Mouse (Mus musculus): ENCODE measurements at regions not wholly inside any gene's neighbourhood (a gene's known extent, or its start where the extent isn't known, plus 50 kb on each side); places are given as distances from the start of the nearest gene placed in this dataset.

DNA sequence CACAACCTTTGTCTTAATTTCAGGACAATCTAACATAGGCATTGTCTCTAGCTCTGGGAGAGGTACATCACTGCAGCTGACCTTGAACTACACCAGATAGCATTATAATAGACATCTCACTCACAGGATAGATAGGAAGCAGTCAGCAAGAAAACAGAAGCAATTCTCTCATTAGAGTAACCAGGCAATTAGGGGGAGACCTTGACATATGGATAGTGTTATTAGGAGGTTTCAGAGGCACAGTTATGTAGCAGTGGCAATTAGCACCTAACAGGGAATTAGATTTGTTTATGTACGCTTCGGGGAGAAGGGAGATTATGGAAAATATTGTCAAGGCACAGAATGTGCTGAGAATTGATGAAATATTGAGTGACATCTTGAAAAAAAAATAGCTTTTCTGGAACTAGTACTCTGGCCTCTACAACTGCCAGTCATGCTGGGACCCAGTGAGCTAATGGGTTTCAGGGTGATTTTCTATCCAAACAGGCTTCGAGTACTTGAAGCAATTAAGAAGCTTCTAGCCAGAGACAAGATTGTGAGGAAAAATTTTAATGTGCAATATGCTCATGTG lies 216.8 kb upstream of the Aco1 start:
- no peak for DNase-seq (ENCODE audit: low read depth, low spot score)

DNA sequence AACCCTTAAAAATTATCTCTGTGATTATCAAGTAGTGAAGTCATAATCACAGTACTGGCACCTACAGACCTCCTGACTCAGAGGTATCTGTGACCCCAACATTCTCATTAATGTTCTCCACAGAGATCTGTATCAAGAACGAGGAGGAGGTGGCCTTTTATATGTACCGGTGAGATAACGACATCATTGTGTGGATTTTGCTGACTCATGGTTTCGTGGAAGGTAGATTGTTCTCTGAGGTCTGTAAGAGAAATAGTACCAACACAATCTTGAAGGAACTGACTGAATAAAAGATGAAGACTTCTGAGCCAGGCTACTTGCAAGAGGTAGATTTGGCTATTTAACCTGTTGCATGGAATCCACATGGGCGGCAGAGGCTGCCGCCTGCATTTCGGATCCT lies 216.3 kb upstream of the Aco1 start:
- DNase-seq (ENCODE audit: low read depth, low spot score): no peak

DNA sequence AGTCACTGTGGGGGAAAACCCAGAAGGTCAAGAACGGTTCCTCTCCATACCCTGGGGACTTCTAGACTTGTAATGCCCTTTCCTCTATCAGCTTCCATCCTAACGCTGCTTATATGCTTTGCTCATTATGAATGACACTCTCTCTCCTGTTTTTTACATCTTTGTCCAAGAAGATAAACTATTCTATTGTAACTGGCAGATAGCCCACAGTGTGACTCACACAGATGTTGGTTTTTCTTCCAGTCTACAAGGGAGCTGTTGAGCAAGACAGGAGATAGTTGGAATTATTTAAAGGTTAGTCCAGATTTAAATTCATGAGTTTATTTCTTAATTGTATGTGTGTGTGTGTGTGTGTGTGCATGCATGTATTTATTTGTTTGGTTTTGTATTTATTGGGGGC lies 214.4 kb upstream of the Aco1 start:
- no peak for DNase-seq (ENCODE audit: low read depth, low spot score)

DNA sequence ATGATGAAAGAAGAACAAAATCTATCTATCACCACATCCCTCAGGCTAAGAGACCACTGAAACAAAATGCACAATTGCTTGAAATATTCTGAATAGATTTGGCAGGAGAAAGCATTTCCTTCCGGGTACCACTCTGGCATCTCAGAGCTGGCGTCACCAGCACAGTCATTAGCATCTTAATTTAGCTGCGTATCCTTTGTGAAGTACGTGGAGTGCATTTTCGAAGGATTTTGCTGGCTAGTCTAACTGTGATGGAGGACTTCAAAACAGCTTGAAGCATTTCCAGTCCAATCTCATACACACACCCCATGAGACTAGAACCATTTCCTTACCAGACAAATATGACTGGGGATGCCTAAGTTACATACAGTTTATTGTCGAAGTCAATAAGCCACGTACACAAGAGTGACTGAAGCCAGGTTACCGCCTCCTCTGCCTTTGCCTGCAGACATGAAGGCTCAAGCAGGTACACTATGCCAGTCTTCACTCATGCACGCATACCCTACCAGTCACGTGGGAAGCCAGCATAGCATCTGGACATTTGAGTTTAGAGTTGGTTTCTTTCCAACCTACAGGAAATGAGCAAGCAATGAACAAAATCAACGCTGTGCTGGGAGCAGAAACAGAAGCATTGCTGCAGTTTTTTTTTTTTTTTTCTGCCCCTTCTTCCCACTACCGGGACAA lies 208.7 kb upstream of the Aco1 start:
- DNase-seq (ENCODE audit: low read depth, low spot score): no peak

DNA sequence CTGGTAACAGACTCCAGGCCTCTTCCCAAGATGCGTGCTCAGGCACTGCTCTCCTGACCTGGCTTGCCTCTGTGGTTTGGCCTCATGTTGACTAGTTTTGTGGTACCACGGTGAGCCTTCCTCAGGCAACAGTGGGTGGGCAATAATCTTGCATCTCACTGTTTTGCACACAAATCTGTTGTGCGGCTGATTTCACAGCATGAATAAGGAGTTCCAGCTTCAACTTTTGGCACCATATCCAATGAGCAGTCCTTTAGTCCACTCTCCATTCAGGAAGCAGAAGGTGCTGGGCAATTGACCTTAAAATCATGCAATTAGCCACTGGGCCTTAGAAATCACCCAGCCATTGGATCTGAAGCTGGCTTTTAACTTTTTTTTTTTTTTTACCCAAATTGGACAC lies 184.2 kb upstream of the Aco1 start:
- DNase-seq (ENCODE audit: low read depth, low spot score): no peak

DNA sequence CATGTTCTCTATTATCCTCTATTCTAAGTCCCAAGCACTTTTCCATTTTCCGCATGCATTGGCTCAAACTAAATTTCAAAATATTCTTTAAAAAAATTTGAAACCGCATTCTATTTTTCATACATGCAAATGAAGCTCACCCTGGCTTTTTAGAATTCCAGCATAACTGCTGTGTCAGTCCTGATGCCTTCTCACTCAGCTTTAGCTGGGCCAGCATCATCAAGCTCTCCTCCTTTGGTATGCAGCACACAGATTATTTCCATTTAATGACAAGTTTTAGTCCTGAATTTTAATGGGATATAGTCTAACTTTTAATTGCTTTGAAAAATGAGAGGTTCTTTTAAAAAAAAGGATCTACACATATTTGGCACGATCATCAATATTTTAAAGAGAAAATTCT lies 174.9 kb upstream of the Aco1 start:
- no peak for DNase-seq (ENCODE audit: low read depth, low spot score)

DNA sequence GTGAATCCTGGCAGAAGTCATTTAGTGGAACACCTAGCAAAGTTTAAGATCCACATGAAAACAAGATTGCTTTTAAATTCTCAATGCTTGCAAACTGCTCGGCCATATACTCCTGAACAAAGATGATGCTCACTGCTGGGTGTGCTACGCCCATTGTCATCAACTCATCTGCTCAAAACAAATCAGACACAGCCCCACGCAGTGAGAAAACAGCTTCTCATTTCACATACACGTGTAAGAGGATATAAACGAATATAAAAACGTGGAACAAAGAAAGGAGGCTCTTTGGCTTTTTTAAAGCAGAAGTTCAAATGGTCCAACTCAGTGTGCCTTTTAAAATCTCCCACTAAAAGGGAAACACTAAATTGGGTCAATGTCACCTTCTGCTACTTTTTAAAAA lies 151.5 kb upstream of the Aco1 start:
- no peak for DNase-seq (ENCODE audit: low read depth, low spot score)

DNA sequence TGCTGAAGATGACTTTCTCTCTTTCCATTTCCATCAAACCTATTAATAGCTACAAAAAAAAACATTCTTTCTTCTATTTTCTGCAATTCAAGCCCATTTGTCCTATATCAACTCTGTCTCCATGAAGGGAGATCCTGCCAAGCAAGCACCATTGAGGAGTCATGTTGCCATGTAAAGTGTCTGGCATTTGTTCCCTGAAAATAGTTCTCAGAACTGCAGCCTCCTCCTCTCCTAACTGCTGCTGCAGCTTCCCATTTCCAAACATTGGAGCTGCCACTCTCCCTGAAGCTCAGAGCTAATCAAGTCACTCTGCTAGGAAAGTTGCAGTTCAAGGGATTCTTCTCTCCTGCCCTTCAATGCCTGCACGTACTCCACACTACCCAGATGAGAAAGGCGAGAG lies 151.0 kb upstream of the Aco1 start:
- DNase-seq (ENCODE audit: low read depth, low spot score): no peak

DNA sequence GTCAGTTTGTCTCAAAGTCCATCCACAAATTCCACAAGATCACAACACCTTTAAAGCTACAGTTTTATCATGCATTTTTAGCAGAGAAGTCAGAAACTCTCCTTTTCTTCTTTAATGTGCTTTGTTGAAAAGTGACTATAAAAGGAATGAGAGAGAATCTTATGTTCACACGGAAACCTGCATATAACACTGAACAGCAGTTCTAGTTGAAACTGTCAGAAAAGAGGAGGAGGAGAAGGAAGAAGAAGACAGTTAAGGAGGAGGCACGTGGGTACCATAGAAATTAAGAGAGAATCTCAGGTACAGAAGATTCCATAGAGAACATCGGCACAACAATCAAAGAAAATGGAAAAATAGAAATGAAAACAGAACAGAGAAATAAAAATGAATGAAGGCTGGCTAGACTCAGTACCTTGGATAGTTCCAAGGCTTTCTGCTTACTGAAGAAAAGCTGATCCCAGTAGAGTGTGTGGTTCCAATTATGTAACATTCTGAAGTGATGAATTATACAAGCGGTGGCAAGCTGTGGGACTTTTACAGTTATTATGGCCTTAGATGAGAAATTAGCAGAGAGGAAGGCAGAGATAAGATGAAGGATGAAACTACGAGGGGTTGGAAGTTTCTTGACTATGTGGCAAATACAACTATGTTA lies 144.0 kb upstream of the Aco1 start:
- no peak for DNase-seq (ENCODE audit: low read depth, low spot score)

DNA sequence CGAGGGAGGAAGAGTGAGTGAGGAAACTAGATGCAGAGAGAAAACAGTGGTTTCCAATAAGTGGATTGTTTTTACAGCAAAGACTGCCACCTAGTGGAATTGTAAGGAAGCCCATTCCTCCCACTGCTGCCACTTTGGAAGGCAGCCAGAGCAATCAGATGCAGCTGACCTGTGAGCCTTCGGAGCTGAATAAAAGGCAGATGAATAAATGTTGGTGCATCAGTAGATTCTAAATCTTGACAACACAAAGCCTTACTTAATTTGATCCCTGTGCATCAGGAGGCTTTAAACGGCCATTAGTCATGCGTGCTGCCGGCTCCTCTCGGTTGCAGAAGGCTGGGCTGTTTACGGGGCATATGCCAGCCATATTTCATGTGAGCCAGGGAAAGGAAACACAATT lies 128.2 kb upstream of the Aco1 start:
- peak; percentile 58 for DNase-seq (ENCODE audit: low read depth, low spot score)

DNA sequence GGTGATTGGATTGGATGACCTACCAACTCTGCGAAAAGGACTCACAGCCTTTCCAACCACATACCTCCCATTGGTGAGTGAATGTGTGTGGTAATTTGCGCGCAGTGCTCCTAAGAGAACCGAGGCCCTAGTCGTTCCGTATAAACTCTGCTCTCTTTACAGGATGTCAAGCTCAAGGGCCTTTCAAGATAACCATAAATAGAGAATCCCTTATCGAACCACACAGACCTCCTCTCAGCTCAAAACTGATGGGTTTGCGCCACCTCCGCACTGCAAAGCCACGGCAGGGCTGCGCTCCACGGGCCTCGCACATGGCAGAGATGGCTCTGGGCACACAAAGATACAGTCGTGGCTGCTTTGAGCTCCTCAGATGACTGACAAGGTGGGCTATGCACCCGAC lies 126.0 kb upstream of the Aco1 start:
- DNase-seq (ENCODE audit: low read depth, low spot score): no peak

DNA sequence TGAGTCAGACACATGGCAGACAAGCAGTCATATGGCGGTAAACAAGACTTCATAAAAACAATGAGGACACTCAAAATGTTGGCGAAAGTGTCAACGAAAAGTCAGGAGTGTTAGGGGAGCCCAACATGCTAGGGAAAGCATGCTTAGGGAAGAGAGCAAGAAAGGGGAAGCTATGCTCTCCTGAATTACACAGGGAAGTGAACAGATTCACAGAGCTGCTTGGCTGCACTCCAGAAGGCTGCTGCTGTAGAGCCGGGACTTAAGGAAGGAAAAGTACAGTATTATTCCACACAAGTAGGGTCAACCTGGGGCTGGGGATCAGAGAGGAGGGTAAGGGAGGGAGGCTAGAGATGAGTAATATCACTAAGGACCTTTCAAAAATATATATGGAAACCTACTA lies 124.7 kb upstream of the Aco1 start:
- DNase-seq (ENCODE audit: low read depth, low spot score): no peak

DNA sequence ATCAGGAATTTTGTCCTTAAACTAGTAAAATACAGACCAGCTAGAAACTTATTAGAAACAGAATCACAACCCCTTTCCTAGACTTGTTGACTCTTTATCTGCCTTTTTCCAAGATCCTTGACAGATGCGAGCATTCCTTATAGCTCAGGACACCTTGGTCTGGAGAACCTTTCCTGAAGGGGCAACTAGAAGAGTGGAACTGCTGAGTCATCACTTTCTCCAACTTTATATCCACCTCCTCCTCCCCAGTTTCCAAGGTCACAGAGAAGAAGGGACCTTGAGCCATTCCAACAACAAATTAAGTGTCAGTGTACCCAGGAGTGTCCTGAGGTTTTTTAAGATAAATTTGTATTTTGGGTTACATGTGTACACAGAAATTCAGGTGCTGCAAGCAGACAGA lies 111.5 kb upstream of the Aco1 start:
- DNase-seq (ENCODE audit: low read depth, low spot score): no peak

DNA sequence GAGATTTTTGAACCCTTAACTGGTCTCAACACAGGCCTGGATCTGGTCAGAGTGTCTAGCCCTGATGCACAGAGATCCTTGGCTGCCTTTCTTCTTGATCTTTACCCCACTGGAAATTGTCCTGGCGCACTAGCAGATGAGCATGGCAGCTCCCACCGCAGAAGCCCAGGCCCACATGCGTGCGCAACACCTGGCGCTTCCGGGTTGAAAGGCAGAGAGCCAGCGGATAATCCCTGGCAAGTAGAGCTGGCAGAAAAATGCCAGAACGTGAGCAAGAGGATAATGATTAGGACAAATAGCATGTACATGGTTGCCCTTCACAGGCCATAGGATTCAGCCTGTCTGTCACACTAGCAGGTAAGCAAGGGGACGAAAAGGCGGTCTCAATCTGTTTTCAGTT lies 95.0 kb upstream of the Aco1 start:
- no peak for DNase-seq (ENCODE audit: low read depth, low spot score)

DNA sequence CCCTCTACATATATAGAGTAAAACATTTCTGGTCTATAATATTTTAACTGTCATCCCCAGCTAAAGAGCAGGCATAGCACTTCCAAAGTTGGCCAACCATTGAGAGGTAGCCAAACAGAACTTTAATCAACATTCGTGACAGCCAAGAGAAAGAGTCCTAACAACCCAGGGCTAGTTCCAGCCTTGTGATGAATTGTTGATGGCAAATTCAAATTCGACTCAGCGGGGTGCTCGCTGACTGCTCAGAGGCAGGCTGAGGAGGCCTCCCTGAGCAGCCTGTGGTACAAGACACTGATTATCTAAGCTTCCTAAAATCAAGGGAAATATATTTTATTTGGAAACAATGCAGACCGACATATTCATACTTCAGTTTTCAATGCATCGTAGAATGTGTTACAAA lies 93.8 kb upstream of the Aco1 start:
- no peak for DNase-seq (ENCODE audit: low read depth, low spot score)

DNA sequence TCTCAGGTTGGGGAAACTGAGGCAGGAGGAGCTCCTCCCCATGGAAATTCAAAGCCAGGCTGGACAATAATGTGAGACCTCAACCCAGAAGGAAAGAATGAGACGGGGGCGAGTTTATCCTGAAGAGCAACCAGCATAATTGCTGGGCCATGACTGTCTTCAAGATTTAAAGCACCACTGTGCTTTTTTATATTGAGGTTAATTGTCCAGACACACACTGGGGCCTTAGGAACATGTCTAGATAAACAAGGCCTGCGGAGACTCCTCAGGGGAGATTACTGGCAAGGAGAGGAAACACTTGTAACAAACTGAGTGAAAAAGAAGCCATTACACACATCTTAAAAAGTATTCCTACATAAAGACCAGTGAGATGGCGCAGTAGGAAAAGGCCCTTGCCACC lies 91.0 kb upstream of the Aco1 start:
- DNase-seq (ENCODE audit: low read depth, low spot score): no peak

DNA sequence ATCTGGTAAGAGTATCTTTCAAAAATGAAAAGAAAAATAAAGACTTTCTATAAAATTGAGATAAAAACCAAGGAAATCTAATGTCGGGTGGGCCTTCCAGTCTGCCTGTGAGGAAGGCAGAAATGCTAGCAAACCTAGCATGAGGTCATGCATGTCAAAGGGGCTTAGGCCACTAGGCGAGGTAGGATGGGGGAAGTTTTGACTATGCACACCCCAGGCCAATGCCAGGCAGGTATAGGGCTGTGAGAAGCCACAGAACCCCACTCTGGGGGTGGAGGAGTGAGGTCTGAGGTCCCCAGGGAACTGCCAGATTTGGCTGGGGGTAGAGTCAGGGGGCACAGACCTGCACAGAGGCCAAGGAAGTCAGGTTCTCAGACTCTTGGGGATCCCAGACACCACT lies 89.5 kb upstream of the Aco1 start:
- DNase-seq (ENCODE audit: low read depth, low spot score): no peak

DNA sequence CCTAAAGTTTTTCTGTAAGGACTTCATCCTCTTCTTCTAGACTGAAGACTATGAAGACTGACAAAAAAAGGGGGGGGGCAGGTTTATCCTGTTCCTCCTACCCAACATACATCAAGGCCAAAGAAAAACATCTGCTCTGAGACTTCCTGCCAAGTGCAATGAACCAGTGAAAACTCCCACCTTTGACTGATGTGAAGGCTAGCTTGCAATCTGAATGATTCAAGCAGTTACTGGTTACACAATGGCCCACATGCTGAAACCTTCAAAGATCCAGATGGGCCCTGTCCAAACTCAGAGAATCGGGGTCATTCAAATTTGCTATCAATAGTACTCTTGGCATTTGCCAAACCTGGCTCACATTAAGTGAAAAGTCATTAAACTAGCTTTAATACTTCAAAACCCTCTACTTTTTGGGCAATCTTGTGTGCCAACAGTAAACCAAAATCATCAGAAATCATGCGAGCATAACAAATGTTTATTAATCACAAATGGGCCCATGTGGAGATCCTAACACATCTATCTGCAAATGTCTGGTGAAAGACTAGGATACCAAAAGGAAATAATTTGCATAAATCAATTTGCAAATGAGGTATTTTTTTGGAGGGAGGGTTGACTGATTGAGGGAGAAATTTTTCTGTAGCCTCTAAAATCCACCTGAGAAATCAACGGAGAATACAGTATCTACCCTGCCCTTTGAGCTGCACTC lies 79.0 kb upstream of the Aco1 start:
- no peak for DNase-seq (ENCODE audit: low read depth, low spot score)

DNA sequence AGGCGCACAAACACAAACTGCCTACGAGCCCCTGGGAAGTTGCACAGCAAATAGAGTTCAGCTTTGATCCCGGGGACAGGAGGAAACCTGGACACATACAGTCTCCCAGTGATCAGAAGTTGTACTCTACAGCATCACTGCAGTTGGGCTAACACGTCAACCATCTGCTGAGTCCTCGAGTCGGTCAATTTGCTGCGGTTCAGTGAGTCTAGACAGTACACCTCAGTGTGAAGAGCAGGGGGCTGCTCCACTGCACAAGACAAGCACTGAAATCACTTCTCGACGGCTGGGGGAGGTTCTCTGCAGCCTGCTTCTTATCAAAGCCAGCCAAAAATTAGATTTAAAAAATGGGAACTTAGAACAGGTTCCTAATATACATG lies 78.4 kb upstream of the Aco1 start:
- no peak for DNase-seq (ENCODE audit: low read depth, low spot score)

DNA sequence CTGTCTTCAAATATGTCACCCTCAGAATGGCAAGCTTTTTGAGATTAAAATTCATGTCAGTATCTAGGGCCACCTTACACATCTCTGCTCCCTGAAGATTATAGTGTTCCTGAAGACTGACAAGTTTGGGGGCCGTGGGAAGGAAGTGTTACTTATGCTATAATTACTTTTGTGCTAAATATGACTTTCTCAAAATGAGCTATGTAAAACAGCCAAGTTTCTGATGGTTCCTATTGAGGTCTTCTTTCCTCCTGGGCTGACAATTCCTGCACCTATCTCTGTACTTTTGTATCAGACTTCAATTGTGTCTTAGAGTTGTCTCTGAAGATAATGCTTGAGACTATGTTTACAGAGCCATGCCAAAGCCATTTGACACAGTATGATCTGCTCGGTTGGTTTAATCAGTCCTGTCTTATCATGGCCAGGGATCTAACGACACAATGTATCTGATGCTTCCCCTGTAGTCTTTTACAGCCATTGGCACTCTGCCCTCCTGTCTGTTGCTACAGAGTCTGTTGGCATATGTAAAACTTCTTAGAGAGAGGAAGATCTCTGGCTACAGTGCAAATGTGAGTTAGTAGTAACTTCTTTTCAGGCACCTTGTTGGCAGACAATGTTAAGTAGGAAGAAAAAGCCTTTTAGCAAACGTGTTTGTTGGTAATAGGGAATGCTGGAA lies 71.8 kb upstream of the Aco1 start:
- no peak for DNase-seq (ENCODE audit: low read depth, low spot score)

DNA sequence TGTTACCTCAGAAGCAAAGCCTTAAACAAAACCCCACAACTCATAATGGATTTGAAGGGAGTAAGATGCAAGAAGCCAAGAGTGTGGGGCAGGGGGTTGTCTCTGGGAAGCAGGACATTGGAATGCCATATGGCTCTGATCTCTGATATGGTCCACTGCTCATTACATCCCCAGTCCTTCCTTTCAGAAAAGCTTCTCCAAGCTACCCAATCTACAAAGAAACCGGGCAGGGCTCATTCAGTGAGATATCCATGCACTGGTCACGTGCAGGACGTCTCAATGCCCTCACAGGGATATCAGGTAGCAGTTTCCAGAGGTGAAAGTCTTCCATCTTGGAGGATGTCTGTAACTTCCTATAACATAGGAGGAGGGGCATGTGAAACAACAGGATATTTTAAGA lies 61.8 kb upstream of the Aco1 start:
- DNase-seq (ENCODE audit: low read depth, low spot score): no peak

DNA sequence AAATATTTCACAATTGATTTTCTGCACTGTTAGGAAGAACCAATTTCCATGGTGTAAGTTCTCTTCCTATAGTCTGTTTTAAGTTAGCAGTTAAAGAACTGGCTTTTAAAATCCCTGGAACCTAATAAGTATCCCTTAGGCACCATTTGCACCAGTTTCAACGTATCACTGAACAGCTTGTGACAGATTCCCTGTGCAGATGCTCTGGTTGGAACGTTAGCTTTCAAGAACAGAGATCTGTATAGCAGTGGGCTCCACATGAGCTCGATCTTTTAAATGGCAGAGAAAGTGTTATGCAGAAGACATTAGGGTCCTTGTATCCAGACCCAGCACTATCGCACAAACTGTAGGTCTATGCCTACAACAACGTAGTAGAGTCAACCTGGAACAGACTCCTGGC lies 52.6 kb upstream of the Aco1 start:
- DNase-seq (ENCODE audit: low read depth, low spot score): no peak

All from retina, adult 2 months (tissue).